Mouse (Mus musculus): ENCODE results near the gene Gm10271.

Gm10271 gene

GRCm38 (mm10) chr10:116931497-116932179 lies 40.8 kb downstream of the Gm10271 start:
- DNase-seq, result no peak

GRCm38 (mm10) chr10:116930936-116931335 lies 41.5 kb downstream of the Gm10271 start:
- no peak for DNase-seq

GRCm38 (mm10) chr10:116930506-116930905 lies 41.9 kb downstream of the Gm10271 start:
- DNase-seq, result no peak

GRCm38 (mm10) chr10:116928826-116929225 lies 43.6 kb downstream of the Gm10271 start:
- no peak for DNase-seq

- no peak for DNase-seq
These were observed 45.8 kb downstream of the Gm10271 start for GRCm38 (mm10) chr10:116926428-116927113.

GRCm38 (mm10) chr10:116923651-116924495 lies 48.5 kb downstream of the Gm10271 start:
- DNase-seq, result no peak

- no peak for DNase-seq
These were observed 50.2 kb downstream of the Gm10271 start for GRCm38 (mm10) chr10:116922161-116922560.

- DNase-seq, result no peak
These were observed 51.0 kb downstream of the Gm10271 start for GRCm38 (mm10) chr10:116921416-116921815.

- DNase-seq, result no peak
These were observed 51.8 kb downstream of the Gm10271 start for GRCm38 (mm10) chr10:116920641-116921040.

- DNase-seq, result no peak
These were observed 52.8 kb downstream of the Gm10271 start for GRCm38 (mm10) chr10:116919368-116920317.

- DNase-seq, result no peak
These were observed 55.8 kb downstream of the Gm10271 start for GRCm38 (mm10) chr10:116916581-116916980.

- DNase-seq, result no peak
These were observed 57.1 kb downstream of the Gm10271 start for GRCm38 (mm10) chr10:116915286-116915685.

GRCm38 (mm10) chr10:116914586-116914985 lies 57.8 kb downstream of the Gm10271 start:
- DNase-seq, result no peak

- no peak for DNase-seq
These were observed 58.6 kb downstream of the Gm10271 start for GRCm38 (mm10) chr10:116913647-116914273.

- DNase-seq, result no peak
These were observed 59.6 kb downstream of the Gm10271 start for GRCm38 (mm10) chr10:116912850-116913249.

GRCm38 (mm10) chr10:116908901-116909642 lies 63.3 kb downstream of the Gm10271 start:
- no peak for DNase-seq

Measured in cerebellum, adult 11-12 months (tissue).